Mouse (Mus musculus) cortical plate, adult 2 months (tissue): ENCODE data around the gene Hormad2.

Source experiments
- CTCF ChIP-seq: fragments of 200-500 bp; IDR thresholded peaks from 2 replicates; pipeline ENCODE4 v1.5.1; 2011; ENCODE audit warnings: mild to moderate bottlenecking, control low read depth, low read length; ENCODE audit not compliant: insufficient read depth; ENCODE audit errors: extremely low read depth
- POLR2A ChIP-seq: fragments of 200-500 bp; IDR thresholded peaks from 2 replicates; pipeline ENCODE4 v1.6.1; 2011; ENCODE audit warnings: mild to moderate bottlenecking, low read length, control low read depth; ENCODE audit not compliant: insufficient read depth; ENCODE audit errors: extremely low read depth

- TF ChIP-seq CTCF (no peak), POLR2A (no peak)
These were observed 132.8 kb downstream of the Hormad2 start for GRCm38 (mm10) chr11:4308060-4308513.
